ENCODE assay signal across 8 mouse cellular contexts in the genomic region with DNA sequence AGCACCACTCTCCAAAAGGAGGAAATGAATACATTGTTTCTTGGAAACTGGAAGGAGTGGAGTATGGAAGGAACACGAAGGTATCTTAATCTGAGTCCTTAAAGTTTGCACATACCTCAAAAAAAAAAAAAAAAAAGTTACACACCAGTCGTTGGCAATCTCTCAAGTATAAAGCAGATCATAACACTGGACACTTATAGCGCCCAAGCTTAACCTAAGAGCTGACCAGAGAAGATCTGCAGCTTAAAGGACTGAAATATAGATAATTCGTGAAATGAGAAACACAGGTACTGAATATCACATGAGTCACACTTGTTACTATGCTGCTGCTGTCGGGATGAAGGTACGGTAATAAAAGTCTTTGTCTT. TPM values are rescaled to one million over a fixed set of nuclear protein-coding genes. Genes with fewer than 3 reads are reported as not detected.
DNase-seq lines count a peak whose midpoint lies in the region; ATAC-seq and TF ChIP-seq lines count a peak whose summit lies in the region.

No protein-coding gene starts in this region.

- TF ChIP-seq CTCF in left cerebral cortex, adult 2 months (IDR thresholded peaks at IDR 0.05), result no peak

- ATAC-seq in intestine, embryonic 14.5 days (replicated peaks; ENCODE audit: low FRiP score, low TSS enrichment, low read depth), result no peak
- ATAC-seq in neural tube, embryonic 12.5 days (ENCODE audit: low FRiP score, low read depth), result no peak

- H3K27ac ChIP-seq in left cerebral cortex, adult 2 months, result peak overlapping the region; percentile 20; the same call in 1 of the 2 replicates
- peak overlapping the region; percentile 91 for H3K27ac ChIP-seq in embryonic facial prominence, embryonic 10.5 days (replicated peaks)
- peak overlapping the region; percentile 89 for H3K27ac ChIP-seq in intestine, embryonic 14.5 days (ENCODE audit: low read depth)
- no peak overlapping the region for H3K27ac ChIP-seq in neural tube, embryonic 12.5 days

- intact Hi-C loops in left cerebral cortex, adult 2 months (cut with DNase I), result loop anchor here (5.0 to 10.0 kb wide), 4 partner anchors 81 to 451 kb away; partner anchors contain the start of gene Spaca6
- intact Hi-C loops in left cerebral cortex, postnatal 36 days (cut with DNase I), result loop anchor here (5.0 kb wide), 1 partner anchor 371 kb away; no protein-coding TSS in a partner anchor
- intact Hi-C loops in left cerebral cortex, postnatal 14 days (cut with DNase I), result loop anchor here (10.0 kb wide), 1 partner anchor 451 kb away; the partner anchor contains the start of gene Spaca6

- 7% methylated on average over 6 of the region's 6 CpGs for WGBS in embryonic facial prominence, embryonic 10.5 days
- 3% methylated on average over 6 of the region's 6 CpGs for WGBS in intestine, embryonic 14.5 days
- 8% methylated on average over 6 of the region's 6 CpGs for WGBS in neural tube, embryonic 12.5 days

- H3K27me3 ChIP-seq in embryonic facial prominence, embryonic 10.5 days (replicated peaks; ENCODE audit: low read depth, poor library complexity, severe bottlenecking), result no peaks in the 10 kb centered on the region
- no peaks in the 10 kb centered on the region for H3K27me3 ChIP-seq in intestine, embryonic 14.5 days (replicated peaks; ENCODE audit: control insufficient read depth, insufficient read depth, low read length)
- H3K27me3 ChIP-seq in neural tube, embryonic 12.5 days (replicated peaks), result no peaks in the 10 kb centered on the region

- peaks cover 12% of the 10 kb centered on the region for H3K4me1 ChIP-seq in embryonic facial prominence, embryonic 10.5 days
- H3K4me1 ChIP-seq in intestine, embryonic 14.5 days (replicated peaks; ENCODE audit: control insufficient read depth, insufficient read depth, low read length), result 0 out of 2 replicates have a peak, but pooled peaks cover 7% of the 10 kb centered on the region
- no peaks in the 10 kb centered on the region; the same call in 1 of the 2 replicates for H3K4me1 ChIP-seq in neural tube, embryonic 12.5 days

- peak overlapping the region; percentile 87 for H3K9ac ChIP-seq in intestine, embryonic 14.5 days (ENCODE audit: low read length)
- peak overlapping the region; percentile 59 for H3K9ac ChIP-seq in neural tube, embryonic 12.5 days

- peaks cover 20% of the 10 kb centered on the region for H3K36me3 ChIP-seq in embryonic facial prominence, embryonic 10.5 days (replicated peaks)
- H3K36me3 ChIP-seq in intestine, embryonic 14.5 days (ENCODE audit: control insufficient read depth, insufficient read depth, low read length), result peaks cover 11% of the 10 kb centered on the region
- H3K36me3 ChIP-seq in neural tube, embryonic 12.5 days, result peaks cover 9% of the 10 kb centered on the region

- H3K4me2 ChIP-seq in intestine, embryonic 14.5 days (ENCODE audit: low read length), result peak overlapping the region; percentile 72
- peak overlapping the region; percentile 71 for H3K4me2 ChIP-seq in neural tube, embryonic 12.5 days (replicated peaks)

- no peak for DNase-seq in left cerebral cortex, adult 2 months (ENCODE audit: extremely low spot score in 1 of 2, low spot score in 2 of 2)
- DNase-seq in left cerebral cortex, postnatal 36 days (ENCODE audit: low spot score in 2 of 2), result no peak
- DNase-seq in embryonic facial prominence, embryonic 10.5 days (ENCODE audit: low spot score), result no peak
- DNase-seq in intestine, embryonic 14.5 days (ENCODE audit: low spot score), result no peak
- no peak for DNase-seq in left cerebral cortex, postnatal 14 days (ENCODE audit: low spot score in 2 of 2)
- DNase-seq in spleen, adult 18-20 months, result no peak
- DNase-seq in layer of hippocampus, postnatal 10 days (ENCODE audit: low spot score in 2 of 2), result no peak

- 0 out of 2 replicates have a peak, but pooled peaks cover under 1% of the 10 kb centered on the region for H3K9me3 ChIP-seq in embryonic facial prominence, embryonic 10.5 days
- H3K9me3 ChIP-seq in intestine, embryonic 14.5 days (ENCODE audit: control insufficient read depth, low read length), result no peaks in the 10 kb centered on the region
- H3K9me3 ChIP-seq in neural tube, embryonic 12.5 days, result no peaks in the 10 kb centered on the region

- peak overlapping the region; percentile 79 for H3K4me3 ChIP-seq in left cerebral cortex, adult 2 months
- peak overlapping the region; percentile 61 for H3K4me3 ChIP-seq in embryonic facial prominence, embryonic 10.5 days
- H3K4me3 ChIP-seq in intestine, embryonic 14.5 days (ENCODE audit: low read depth, low read length), result peak overlapping the region; percentile 75
- peak overlapping the region; percentile 50 for H3K4me3 ChIP-seq in neural tube, embryonic 12.5 days

RNA-seq across cellular contexts. Expression of gene Riok2, which starts 0.6 kb away (rescaled TPM):
- total RNA-seq in left cerebral cortex, adult 2 months (2021), result 10 to 100 TPM; 17.7 to 21.8 TPM
- total RNA-seq in left cerebral cortex, postnatal 36 days (2021), result 10 to 100 TPM; 17.2 to 19.0 TPM
- 36.0 and 37.3 TPM in 2 replicates for polyA plus RNA-seq in embryonic facial prominence, embryonic 10.5 days (2016; fragmentation: Nextera tagmentation; extraction: Ambion mirVana)
- 29.1 and 33.1 TPM in 2 replicates for polyA plus RNA-seq in intestine, embryonic 14.5 days (2014; fragmentation: Nextera tagmentation; extraction: Ambion mirVana)
- 27.5 and 27.9 TPM in 2 replicates for polyA plus RNA-seq in neural tube, embryonic 12.5 days (2016; fragmentation: Nextera tagmentation; extraction: Ambion mirVana)
- 10 to 100 TPM; 14.6 to 17.2 TPM for total RNA-seq in left cerebral cortex, postnatal 14 days (2021)
- 10 to 100 TPM; 19.3 to 21.0 TPM for total RNA-seq in layer of hippocampus, postnatal 10 days (2021)

RNA-seq across cellular contexts. Expression of gene Lix1, which starts 28.9 kb away (rescaled TPM):
- total RNA-seq in left cerebral cortex, adult 2 months (2021), result 10 to 100 TPM; 59.6 to 65.0 TPM
- total RNA-seq in left cerebral cortex, postnatal 36 days (2021), result 10 to 100 TPM; 64.0 to 72.6 TPM
- 74.4 and 83.9 TPM in 2 replicates for polyA plus RNA-seq in embryonic facial prominence, embryonic 10.5 days (2016; fragmentation: Nextera tagmentation; extraction: Ambion mirVana)
- polyA plus RNA-seq in intestine, embryonic 14.5 days (2014; fragmentation: Nextera tagmentation; extraction: Ambion mirVana), result 4.1 and 5.8 TPM in 2 replicates
- 20.3 and 26.8 TPM in 2 replicates for polyA plus RNA-seq in neural tube, embryonic 12.5 days (2016; fragmentation: Nextera tagmentation; extraction: Ambion mirVana)
- total RNA-seq in left cerebral cortex, postnatal 14 days (2021), result 10 to 100 TPM; 73.1 to 73.6 TPM
- total RNA-seq in layer of hippocampus, postnatal 10 days (2021), result 10 to 100 TPM; 77.0 to 78.5 TPM
